Mouse (Mus musculus) forebrain, embryonic 16.5 days (tissue): Measurements from ENCODE around the gene Gucd1. TPM values are rescaled to one million over a fixed set of nuclear protein-coding genes. Genes with fewer than 3 reads are reported as not detected.
"Not testable (repeated sequence)": the region's sequence is repeated elsewhere in the genome, so short reads cannot be mapped to it uniquely, and the experiment has no call there.

Experiments used
- ATAC-seq: fragments of 200-750 bp; cut with Nextera tagmentation; 2 replicates; pipeline ENCODE4 v1.8.0; 2017; ENCODE audit warnings: mild to moderate bottlenecking, moderate library complexity
- H3K27ac ChIP-seq: fragments of 300-500 bp; sonication (generic); 2 replicates; pipeline ENCODE4 v1.5.1; 2014; ENCODE audit warnings: low read length, control low read depth
- H3K27me3 ChIP-seq: fragments of 300-500 bp; sonication (generic); replicated peaks from 2 replicates; pipeline ENCODE4 v1.6.1; 2014; ENCODE audit warnings: low read length; ENCODE audit not compliant: control insufficient read depth, insufficient read depth
- H3K36me3 ChIP-seq: fragments of 300-500 bp; sonication (generic); 2 replicates; pipeline ENCODE4 v1.6.1; 2014; ENCODE audit not compliant: control insufficient read depth, insufficient read depth
- H3K4me1 ChIP-seq: fragments of 300-500 bp; sonication (generic); replicated peaks from 2 replicates; pipeline ENCODE4 v1.6.1; 2014; ENCODE audit warnings: low read length; ENCODE audit not compliant: control insufficient read depth, insufficient read depth
- H3K4me2 ChIP-seq: fragments of 300-500 bp; sonication (generic); 2 replicates; pipeline ENCODE4 v1.6.1; 2014; ENCODE audit warnings: mild to moderate bottlenecking, low read length, control low read depth
- H3K4me3 ChIP-seq: fragments of 300-500 bp; sonication (generic); replicated peaks from 2 replicates; pipeline ENCODE4 v1.5.1; 2014; ENCODE audit warnings: mild to moderate bottlenecking, low read length, control low read depth
- H3K9ac ChIP-seq: fragments of 300-500 bp; sonication (generic); replicated peaks from 2 replicates; pipeline ENCODE4 v1.6.1; 2014; ENCODE audit warnings: low read depth, low read length, control low read depth
- H3K9me3 ChIP-seq: fragments of 300-500 bp; sonication (generic); 2 replicates; pipeline ENCODE4 v1.6.1; 2016; ENCODE audit warnings: low read length; ENCODE audit not compliant: control insufficient read depth
- WGBS: fragments of 180-500 bp; shearing (Covaris S2); extraction: QIAGEN DNeasy Blood & Tissue Kit; methylation state at CpG from one replicate; pipeline ENCODE4 v1.1.7; 2014; 5-methylcytosine and 5-hydroxymethylcytosine counted together
- polyA plus RNA-seq: library from polyadenylated mRNA; unstranded; fragments of >200 nt; fragmentation: Nextera tagmentation; extraction: Ambion mirVana; gene quantifications from 2 replicates; pipeline ENCODE4 v1.2.1, GENCODE M21; 2015

Gene Gucd1
- polyA plus RNA-seq, 1 experiment from 2014 or later = 22.2 TPM

GRCm38 (mm10) chr10:75512796-75513195 is 5.0 kb downstream of the Gucd1 start:
- WGBS = 84% methylated on average over 7 of the region's 7 CpGs

GRCm38 (mm10) chr10:75511897-75512296 is 5.9 kb downstream of the Gucd1 start:
- Histone ChIP-seq H3K27ac (no peak overlapping the region), H3K36me3 (peaks cover 28% of the 10 kb centered on the region), H3K4me1 (peaks cover 15% of the 10 kb centered on the region), H3K4me2 (no peak overlapping the region), H3K9ac (no peak overlapping the region), H3K27me3 (no peaks in the 10 kb centered on the region), H3K4me3 (no peak overlapping the region), H3K9me3 (no peaks in the 10 kb centered on the region)
- WGBS = 98% methylated on average over 7 of the region's 7 CpGs
- ATAC-seq = no peak

More at GRCm38 (mm10) chr10:75512796-75513195, 5.0 kb downstream of the Gucd1 start:
- no peak for ATAC-seq
- no peak overlapping the region for H3K27ac ChIP-seq
- H3K27me3 ChIP-seq = no peaks in the 10 kb centered on the region
- peaks cover 15% of the 10 kb centered on the region for H3K4me1 ChIP-seq
- peaks cover 25% of the 10 kb centered on the region for H3K36me3 ChIP-seq
- no peak overlapping the region for H3K9ac ChIP-seq
- H3K4me2 ChIP-seq = no peak overlapping the region
- H3K9me3 ChIP-seq = no peaks in the 10 kb centered on the region
- no peak overlapping the region for H3K4me3 ChIP-seq

GRCm38 (mm10) chr10:75511060-75511459 is 6.7 kb downstream of the Gucd1 start:
- Histone ChIP-seq H3K27ac (no peak overlapping the region), H3K9me3 (no peaks in the 10 kb centered on the region), H3K9ac (no peak overlapping the region), H3K4me1 (peaks cover 8% of the 10 kb centered on the region), H3K27me3 (no peaks in the 10 kb centered on the region), H3K4me3 (no peak overlapping the region), H3K36me3 (peaks cover 28% of the 10 kb centered on the region), H3K4me2 (no peak overlapping the region)
- 93% methylated on average over 9 of the region's 9 CpGs for WGBS
- no peak for ATAC-seq

GRCm38 (mm10) chr10:75510446-75510845 is 7.3 kb downstream of the Gucd1 start:
- Histone ChIP-seq H3K9ac (no peak overlapping the region), H3K36me3 (peaks cover 28% of the 10 kb centered on the region), H3K4me2 (no peak overlapping the region), H3K4me3 (no peak overlapping the region), H3K4me1 (peaks cover 2% of the 10 kb centered on the region; the same call in 1 of the 2 replicates), H3K27me3 (no peaks in the 10 kb centered on the region), H3K27ac (no peak overlapping the region), H3K9me3 (no peaks in the 10 kb centered on the region)
- ATAC-seq = no peak
- 90% methylated on average over 7 of the region's 7 CpGs for WGBS

- WGBS = 97% methylated on average over 3 of the region's 3 CpGs
- H3K4me1 ChIP-seq = not testable (repeated sequence)
These were observed 11.8 kb downstream of the Gucd1 start for GRCm38 (mm10) chr10:75505928-75506327.

GRCm38 (mm10) chr10:75505130-75505495 is 12.7 kb downstream of the Gucd1 start:
- H3K27me3 ChIP-seq = no peaks in the 10 kb centered on the region
- WGBS = 83% methylated on average over 3 of the region's 3 CpGs
- H3K27ac ChIP-seq = no peak overlapping the region
- H3K4me3 ChIP-seq = no peak overlapping the region
- H3K9ac ChIP-seq = no peak overlapping the region
- H3K4me1 ChIP-seq = no peaks in the 10 kb centered on the region
- H3K36me3 ChIP-seq = peaks cover 25% of the 10 kb centered on the region
- no peak for ATAC-seq
- H3K4me2 ChIP-seq = no peak overlapping the region
- H3K9me3 ChIP-seq = no peaks in the 10 kb centered on the region

More at GRCm38 (mm10) chr10:75505928-75506327, 11.8 kb downstream of the Gucd1 start:
- not testable (repeated sequence) for ATAC-seq, H3K27ac ChIP-seq, H3K27me3 ChIP-seq, H3K9ac ChIP-seq, H3K4me3 ChIP-seq, H3K4me2 ChIP-seq, H3K9me3 ChIP-seq
- H3K36me3 ChIP-seq = peaks cover 25% of the 10 kb centered on the region

- Histone ChIP-seq H3K36me3 (peaks cover 18% of the 10 kb centered on the region), H3K4me1 (no peaks in the 10 kb centered on the region), H3K27ac (no peak overlapping the region), H3K9ac (no peak overlapping the region), H3K9me3 (no peaks in the 10 kb centered on the region), H3K4me2 (no peak overlapping the region), H3K4me3 (no peak overlapping the region), H3K27me3 (no peaks in the 10 kb centered on the region)
- no peak for ATAC-seq
- WGBS = 88% methylated on average over 8 of the region's 8 CpGs
These were observed 13.3 kb downstream of the Gucd1 start for GRCm38 (mm10) chr10:75504234-75505129.

GRCm38 (mm10) chr10:75503692-75504091 is 14.1 kb downstream of the Gucd1 start:
- Histone ChIP-seq H3K4me2 (no peak overlapping the region), H3K4me3 (no peak overlapping the region), H3K9me3 (no peaks in the 10 kb centered on the region), H3K36me3 (peaks cover 11% of the 10 kb centered on the region), H3K27me3 (no peaks in the 10 kb centered on the region), H3K27ac (no peak overlapping the region), H3K9ac (no peak overlapping the region), H3K4me1 (no peaks in the 10 kb centered on the region)
- no peak for ATAC-seq
- WGBS = 94% methylated on average over 7 of the region's 7 CpGs

GRCm38 (mm10) chr10:75501641-75502040 is 16.1 kb downstream of the Gucd1 start:
- no peak overlapping the region for H3K9ac ChIP-seq
- no peaks in the 10 kb centered on the region for H3K4me1 ChIP-seq
- no peak overlapping the region for H3K27ac ChIP-seq
- H3K4me2 ChIP-seq = no peak overlapping the region
- no peaks in the 10 kb centered on the region for H3K36me3 ChIP-seq
- no peaks in the 10 kb centered on the region for H3K27me3 ChIP-seq
- WGBS = 76% methylated on average over 1 of the region's 1 CpGs
- H3K4me3 ChIP-seq = no peak overlapping the region
- no peaks in the 10 kb centered on the region for H3K9me3 ChIP-seq
- ATAC-seq = no peak
